Mouse (Mus musculus) lung, embryonic 15.5 days (tissue): ENCODE data around the gene Vmn2r89. TPM values are rescaled to one million over a fixed set of nuclear protein-coding genes. Genes with fewer than 3 reads are reported as not detected.

Source experiments
- ATAC-seq: fragments of 200-750 bp; cut with Nextera tagmentation; 2 replicates; pipeline ENCODE4 v1.8.0; 2017; ENCODE audit warnings: moderate number of reproducible peaks, borderline replicate concordance; ENCODE audit not compliant: low FRiP score, low TSS enrichment; ENCODE audit errors: extremely low read depth
- H3K27ac ChIP-seq: fragments of 300-500 bp; sonication (generic); 2 replicates; pipeline ENCODE4 v1.5.1; 2015; ENCODE audit warnings: moderate library complexity, mild to moderate bottlenecking, inconsistent platforms
- H3K27me3 ChIP-seq: fragments of 300-500 bp; sonication (generic); 2 replicates; pipeline ENCODE4 v1.6.1; 2015; ENCODE audit warnings: inconsistent platforms
- H3K36me3 ChIP-seq: fragments of 300-500 bp; sonication (generic); 2 replicates; pipeline ENCODE4 v1.6.1; 2015; ENCODE audit warnings: inconsistent platforms
- H3K4me1 ChIP-seq: fragments of 300-500 bp; sonication (generic); 2 replicates; pipeline ENCODE4 v1.6.1; 2015; ENCODE audit warnings: inconsistent platforms
- H3K4me2 ChIP-seq: fragments of 300-500 bp; sonication (generic); 2 replicates; pipeline ENCODE4 v1.6.1; 2015; ENCODE audit warnings: inconsistent platforms, mild to moderate bottlenecking, moderate library complexity
- H3K4me3 ChIP-seq: fragments of 300-500 bp; sonication (generic); 2 replicates; pipeline ENCODE4 v1.5.1; 2015; ENCODE audit warnings: mild to moderate bottlenecking, inconsistent platforms
- H3K9ac ChIP-seq: fragments of 300-500 bp; sonication (generic); 2 replicates; pipeline ENCODE4 v1.6.1; 2015; ENCODE audit warnings: inconsistent platforms
- H3K9me3 ChIP-seq: fragments of 300-500 bp; sonication (generic); 2 replicates; pipeline ENCODE4 v1.6.1; 2016; ENCODE audit warnings: inconsistent platforms
- WGBS: fragments of 180-500 bp; shearing (Covaris S2); methylation state at CpG from one replicate; pipeline ENCODE4 v1.1.7; 2015; 5-methylcytosine and 5-hydroxymethylcytosine counted together
- polyA plus RNA-seq: library from polyadenylated mRNA; unstranded; fragments of >200 nt; fragmentation: Nextera tagmentation; extraction: Ambion mirVana; gene quantifications from 2 replicates; pipeline ENCODE4 v1.2.1, GENCODE M21; 2015

Gene Vmn2r89
- polyA plus RNA-seq, 1 experiment from 2014 or later, result not detected

DNA sequence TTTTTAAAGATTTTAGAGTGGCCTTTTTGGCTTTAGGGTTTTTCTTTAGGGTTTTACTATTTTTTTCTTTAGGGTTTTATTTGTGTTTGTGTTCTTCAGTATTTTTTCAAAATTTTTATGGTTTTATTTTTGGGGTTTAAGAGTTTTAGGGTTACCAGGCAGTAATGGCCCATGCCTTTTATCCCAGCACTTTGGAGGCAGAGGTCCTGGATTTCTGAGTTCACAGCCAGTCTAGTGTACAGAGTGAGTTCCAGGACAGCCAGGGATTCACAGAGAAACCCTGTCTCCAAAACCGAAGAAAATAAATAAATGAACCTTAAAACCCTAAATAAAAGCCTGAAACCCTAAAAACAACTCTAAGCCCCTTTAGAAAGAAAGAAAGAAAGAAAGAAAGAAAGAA is 34.5 kb downstream of the Vmn2r89 start:
- Histone ChIP-seq H3K9me3 (no peaks in the 10 kb centered on the region), H3K9ac (no peak overlapping the region), H3K27me3 (no peaks in the 10 kb centered on the region), H3K27ac (no peak overlapping the region), H3K4me3 (no peak overlapping the region), H3K36me3 (no peaks in the 10 kb centered on the region), H3K4me1 (no peaks in the 10 kb centered on the region), H3K4me2 (no peak overlapping the region)
- 88% methylated on average over 1 of the region's 1 CpGs for WGBS
- no peak for ATAC-seq

DNA sequence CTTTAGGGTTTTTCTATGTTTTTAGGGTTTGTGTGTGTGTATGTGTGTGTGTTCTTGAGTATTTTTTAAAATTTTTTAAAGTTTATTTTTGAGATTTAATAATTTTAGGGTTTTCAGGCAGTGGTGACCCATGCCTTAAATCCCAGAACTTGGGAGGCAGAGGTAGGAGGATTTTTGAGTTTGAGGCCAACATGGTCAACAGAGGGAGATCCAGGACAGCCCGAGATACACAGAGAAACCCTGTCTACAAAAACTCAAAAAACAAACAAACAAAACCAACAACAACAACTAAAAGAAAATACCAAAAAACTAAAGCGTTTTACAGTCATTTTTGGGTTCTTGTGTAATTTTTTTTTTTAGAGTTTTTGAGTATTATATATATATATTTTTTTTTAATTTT is 44.1 kb downstream of the Vmn2r89 start:
- Histone ChIP-seq H3K4me2 (no peak overlapping the region), H3K36me3 (no peaks in the 10 kb centered on the region), H3K27me3 (no peaks in the 10 kb centered on the region), H3K4me3 (no peak overlapping the region), H3K4me1 (no peaks in the 10 kb centered on the region), H3K9ac (no peak overlapping the region), H3K9me3 (no peaks in the 10 kb centered on the region), H3K27ac (no peak overlapping the region)
- no peak for ATAC-seq
- 83% methylated on average over 2 of the region's 2 CpGs for WGBS

- Histone ChIP-seq H3K4me2 (no peak overlapping the region), H3K27ac (no peak overlapping the region), H3K27me3 (no peaks in the 10 kb centered on the region), H3K9ac (no peak overlapping the region), H3K9me3 (no peaks in the 10 kb centered on the region), H3K4me1 (no peaks in the 10 kb centered on the region), H3K4me3 (no peak overlapping the region), H3K36me3 (no peaks in the 10 kb centered on the region)
- no peak for ATAC-seq
- WGBS, result 82% methylated on average over 1 of the region's 1 CpGs
Observed at GRCm38 (mm10) chr14:51496955-51497354, 45.3 kb downstream of the Vmn2r89 start.

- H3K4me2 ChIP-seq, result no peak overlapping the region
- no peaks in the 10 kb centered on the region for H3K36me3 ChIP-seq
- no peaks in the 10 kb centered on the region for H3K4me1 ChIP-seq
- no peak overlapping the region for H3K4me3 ChIP-seq
- no peak overlapping the region for H3K27ac ChIP-seq
- WGBS, result 89% methylated on average over 2 of the region's 2 CpGs
- no peak for ATAC-seq
- H3K9ac ChIP-seq, result no peak overlapping the region
- H3K9me3 ChIP-seq, result no peaks in the 10 kb centered on the region
- H3K27me3 ChIP-seq, result no peaks in the 10 kb centered on the region
Observed at GRCm38 (mm10) chr14:51497958-51498357, 46.3 kb downstream of the Vmn2r89 start.

DNA sequence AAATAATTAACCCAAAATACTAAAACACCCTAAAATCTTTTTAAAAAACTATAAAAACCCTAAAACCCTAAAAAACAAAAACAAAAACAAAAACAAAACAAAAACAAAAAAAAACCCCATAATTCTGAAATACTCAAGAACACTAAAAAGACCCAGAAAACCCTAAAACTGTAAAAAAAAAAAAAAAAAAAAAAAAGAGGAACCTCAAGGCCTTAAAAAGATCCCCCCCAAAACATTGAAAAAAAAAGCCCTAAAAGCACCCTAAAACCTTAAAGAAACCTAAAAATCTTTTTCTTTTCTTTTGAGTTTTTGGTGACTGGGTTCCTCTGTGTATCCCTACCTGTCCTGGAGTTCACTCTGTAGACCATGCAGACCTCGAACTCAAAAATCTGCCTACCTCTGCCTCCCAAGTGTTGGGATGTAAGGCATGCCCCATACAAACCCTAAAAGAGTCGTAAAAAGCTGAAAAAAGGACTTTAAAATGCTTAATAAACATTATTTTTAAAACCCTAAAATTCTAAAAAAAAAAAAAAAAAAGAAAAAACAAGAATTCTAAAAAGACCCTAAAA is 48.1 kb downstream of the Vmn2r89 start:
- H3K4me1 ChIP-seq, result no peaks in the 10 kb centered on the region
- H3K27ac ChIP-seq, result no peak overlapping the region
- no peaks in the 10 kb centered on the region for H3K27me3 ChIP-seq
- 86% methylated on average over 2 of the region's 2 CpGs for WGBS
- no peak overlapping the region for H3K9ac ChIP-seq
- no peaks in the 10 kb centered on the region for H3K9me3 ChIP-seq
- ATAC-seq, result no peak
- no peaks in the 10 kb centered on the region for H3K36me3 ChIP-seq
- no peak overlapping the region for H3K4me3 ChIP-seq
- no peak overlapping the region for H3K4me2 ChIP-seq

- H3K36me3 ChIP-seq, result no peaks in the 10 kb centered on the region
- H3K9me3 ChIP-seq, result no peaks in the 10 kb centered on the region
- no peak overlapping the region for H3K27ac ChIP-seq
- H3K4me1 ChIP-seq, result no peaks in the 10 kb centered on the region
- H3K4me3 ChIP-seq, result no peak overlapping the region
- H3K27me3 ChIP-seq, result no peaks in the 10 kb centered on the region
- H3K9ac ChIP-seq, result no peak overlapping the region
- WGBS, result 83% methylated on average over 4 of the region's 4 CpGs
- ATAC-seq, result no peak
- no peak overlapping the region for H3K4me2 ChIP-seq
Observed at GRCm38 (mm10) chr14:51500461-51500860, 48.8 kb downstream of the Vmn2r89 start.

DNA sequence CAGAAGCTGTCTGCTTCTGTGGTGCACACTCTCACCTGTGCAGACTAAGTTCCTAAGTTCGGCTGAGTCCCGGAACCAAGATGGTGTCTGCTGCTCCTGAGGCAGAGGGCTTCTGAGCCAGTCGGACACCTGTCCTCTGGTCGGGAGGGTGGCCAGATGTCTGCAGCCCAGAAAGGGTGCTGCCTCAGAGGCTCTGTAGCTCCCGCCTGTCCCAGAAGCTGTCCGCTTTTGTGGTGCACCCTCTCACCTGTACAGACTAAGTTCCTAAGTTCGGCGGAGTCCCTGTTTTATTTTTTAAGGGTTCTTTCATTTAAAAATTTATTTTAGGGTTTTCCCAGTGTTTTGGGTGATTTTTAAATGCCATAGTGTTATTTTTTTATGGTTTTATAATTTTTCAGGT is 55.8 kb downstream of the Vmn2r89 start:
- no peak for ATAC-seq
- no peaks in the 10 kb centered on the region for H3K36me3 ChIP-seq
- no peak overlapping the region for H3K27ac ChIP-seq
- H3K9ac ChIP-seq, result no peak overlapping the region
- no peaks in the 10 kb centered on the region for H3K4me1 ChIP-seq
- no peaks in the 10 kb centered on the region for H3K27me3 ChIP-seq
- H3K9me3 ChIP-seq, result no peaks in the 10 kb centered on the region
- no peak overlapping the region for H3K4me3 ChIP-seq
- WGBS, result 95% methylated on average over 8 of the region's 8 CpGs
- no peak overlapping the region for H3K4me2 ChIP-seq

Other genes with a start within 250 kb of the Vmn2r89 start
- gene Ear14, start 248.5 kb upstream of the Vmn2r89 start, polyA plus RNA-seq, result not detected in 2 replicates
- gene Rnase2a, start 195.7 kb upstream of the Vmn2r89 start, polyA plus RNA-seq, result not detected in 2 replicates
- gene Gm7247, start 90.1 kb upstream of the Vmn2r89 start, polyA plus RNA-seq, result not detected in 2 replicates
- gene Vmn2r88, start 41.0 kb upstream of the Vmn2r89 start, polyA plus RNA-seq, result not detected in 2 replicates
- gene Gm5622, start 100.9 kb downstream of the Vmn2r89 start, polyA plus RNA-seq, result not detected in 2 replicates
- not detected in 2 replicates for gene Gm17175, start 122.2 kb downstream of the Vmn2r89 start, polyA plus RNA-seq
- not detected in 2 replicates for gene Gm17174, start 140.3 kb downstream of the Vmn2r89 start, polyA plus RNA-seq
- gene Gm17078, start 159.5 kb downstream of the Vmn2r89 start, polyA plus RNA-seq, result not detected in 2 replicates
- not detected in 2 replicates for gene Gm4181, start 183.8 kb downstream of the Vmn2r89 start, polyA plus RNA-seq
- not detected in 2 replicates for gene Gm17079, start 243.6 kb downstream of the Vmn2r89 start, polyA plus RNA-seq